Mouse (Mus musculus): ENCODE measurements around the gene Olfr875. TPM values are rescaled to one million over a fixed set of nuclear protein-coding genes. Genes with fewer than 3 reads are reported as not detected.
"Not testable (repeated sequence)": the region's sequence is repeated elsewhere in the genome, so short reads cannot be mapped to it uniquely, and the experiment has no call there.

Olfr875 gene
- polyA plus RNA-seq, 1 experiment from 2014 or later = 0.05 TPM

GRCm38 (mm10) chr9:37761728-37762127, 9.9 kb upstream of the Olfr875 start:
- H3K4me3 ChIP-seq (replicated peaks; ENCODE audit: low read depth, low read length) = no peak overlapping the region
- no peak for TF ChIP-seq CTCF (IDR thresholded peaks at IDR 0.05; ENCODE audit: low read depth)
- WGBS = 91% methylated on average over 2 of the region's 2 CpGs
- no peaks in the 10 kb centered on the region for H3K4me1 ChIP-seq (replicated peaks; ENCODE audit: insufficient read depth, low read length)
- no peak overlapping the region for H3K27ac ChIP-seq
- H3K9ac ChIP-seq (ENCODE audit: low read depth, low read length) = no peak overlapping the region
- no peaks in the 10 kb centered on the region for H3K9me3 ChIP-seq (replicated peaks; ENCODE audit: low read length)
- ATAC-seq (replicated peaks; ENCODE audit: low FRiP score, low read depth) (no peak), DNase-seq (ENCODE audit: low spot score) (no peak)
- no peak overlapping the region for H3K4me2 ChIP-seq (ENCODE audit: low read length)
- no peaks in the 10 kb centered on the region for H3K27me3 ChIP-seq (ENCODE audit: insufficient read depth, low read length)
- no peaks in the 10 kb centered on the region for H3K36me3 ChIP-seq (ENCODE audit: insufficient read depth, low read length)

DNA sequence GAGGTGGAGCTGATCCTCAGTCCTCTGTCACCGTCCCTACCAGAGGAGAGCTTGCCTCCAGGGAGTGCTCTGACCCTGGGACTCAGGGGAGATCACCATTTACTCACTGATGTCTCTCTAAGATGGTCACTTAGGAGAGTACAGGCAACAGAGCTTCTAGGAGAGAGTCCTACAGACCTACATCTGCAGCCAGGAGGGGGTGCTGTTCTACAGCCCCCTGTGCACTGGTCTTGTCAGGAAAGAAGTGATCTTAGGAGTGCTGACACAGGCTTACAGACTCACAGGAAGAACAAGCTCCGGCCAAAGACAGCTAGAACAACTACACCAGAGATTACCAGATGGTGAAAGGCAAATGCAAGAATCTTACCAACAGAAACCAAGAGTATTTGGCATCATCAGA, 9.1 kb upstream of the Olfr875 start:
- no peaks in the 10 kb centered on the region for H3K27me3 ChIP-seq (ENCODE audit: insufficient read depth, low read length)
- no peaks in the 10 kb centered on the region for H3K36me3 ChIP-seq (ENCODE audit: insufficient read depth, low read length)
- TF ChIP-seq CTCF (IDR thresholded peaks at IDR 0.05; ENCODE audit: low read depth) = peak; percentile 44; the same call in 1 of the 2 replicates
- H3K4me1 ChIP-seq (replicated peaks; ENCODE audit: insufficient read depth, low read length) = no peaks in the 10 kb centered on the region
- H3K27ac ChIP-seq = no peak overlapping the region
- DNase-seq (ENCODE audit: low spot score) = no peak
- H3K4me3 ChIP-seq (replicated peaks; ENCODE audit: low read depth, low read length) = no peak overlapping the region
- no peaks in the 10 kb centered on the region for H3K9me3 ChIP-seq (replicated peaks; ENCODE audit: low read length)
- no peak overlapping the region for H3K9ac ChIP-seq (ENCODE audit: low read depth, low read length)
- ATAC-seq (replicated peaks; ENCODE audit: low FRiP score, low read depth) = no peak
- no peak overlapping the region for H3K4me2 ChIP-seq (ENCODE audit: low read length)
- 57% methylated on average over 2 of the region's 2 CpGs for WGBS

GRCm38 (mm10) chr9:37770661-37771060, 996 bp upstream of the Olfr875 start:
- no peak for DNase-seq (ENCODE audit: low spot score)
- no peak for ATAC-seq (replicated peaks; ENCODE audit: low FRiP score, low read depth)
- Histone ChIP-seq H3K9ac (ENCODE audit: low read depth, low read length) (no peak overlapping the region), H3K27me3 (ENCODE audit: insufficient read depth, low read length) (no peaks in the 10 kb centered on the region), H3K36me3 (ENCODE audit: insufficient read depth, low read length) (no peaks in the 10 kb centered on the region), H3K4me1 (replicated peaks; ENCODE audit: insufficient read depth, low read length) (no peaks in the 10 kb centered on the region), H3K9me3 (replicated peaks; ENCODE audit: low read length) (no peaks in the 10 kb centered on the region), H3K27ac (no peak overlapping the region), H3K4me3 (replicated peaks; ENCODE audit: low read depth, low read length) (no peak overlapping the region), H3K4me2 (ENCODE audit: low read length) (no peak overlapping the region)
- no peak for TF ChIP-seq CTCF (IDR thresholded peaks at IDR 0.05; ENCODE audit: low read depth)
- WGBS = 65% methylated on average over 2 of the region's 2 CpGs

DNA sequence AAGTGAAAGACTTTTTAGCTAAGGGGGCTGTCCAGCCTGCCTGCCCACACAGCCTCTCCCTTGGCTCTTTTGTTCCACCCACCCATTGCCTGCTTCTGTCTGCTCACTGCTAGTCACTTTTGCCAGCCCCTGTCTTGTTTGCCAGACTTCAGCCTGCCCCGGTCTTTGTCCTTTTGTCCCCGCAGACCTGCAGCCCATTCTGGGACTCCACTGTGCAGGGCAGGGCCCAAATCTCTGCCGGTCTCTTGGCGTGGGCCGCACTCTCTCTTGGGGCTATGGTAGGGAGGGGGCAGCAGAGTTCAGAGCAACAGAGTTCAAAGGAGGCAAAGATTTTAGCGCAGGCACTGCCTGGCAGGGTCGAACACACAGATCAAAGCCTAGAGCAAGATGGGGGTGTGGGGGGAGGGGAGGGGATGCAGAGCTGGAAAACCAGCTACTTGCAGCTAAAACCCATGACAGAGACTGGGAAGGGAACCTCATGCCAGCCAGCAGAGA, 11.2 kb downstream of the Olfr875 start:
- H3K4me2 ChIP-seq (ENCODE audit: low read length) = peak overlapping the region; percentile 53
- DNase-seq (ENCODE audit: low spot score) = peak; percentile 11
- ATAC-seq (replicated peaks; ENCODE audit: low FRiP score, low read depth) = peak; percentile 65; the same call in 1 of the 2 replicates
- peak; percentile 19; the same call in 1 of the 2 replicates for TF ChIP-seq CTCF (IDR thresholded peaks at IDR 0.05; ENCODE audit: low read depth)
- no peaks in the 10 kb centered on the region for H3K9me3 ChIP-seq (replicated peaks; ENCODE audit: low read length)
- 0 out of 2 replicates have a peak, but pooled peaks cover 3% of the 10 kb centered on the region for H3K4me1 ChIP-seq (replicated peaks; ENCODE audit: insufficient read depth, low read length)
- 5% methylated on average over 7 of the region's 7 CpGs for WGBS
- peak overlapping the region; percentile 23; the same call in 1 of the 2 replicates for H3K4me3 ChIP-seq (replicated peaks; ENCODE audit: low read depth, low read length)
- H3K9ac ChIP-seq (ENCODE audit: low read depth, low read length) = peak overlapping the region; percentile 24; the same call in 1 of the 2 replicates
- no peaks in the 10 kb centered on the region for H3K27me3 ChIP-seq (ENCODE audit: insufficient read depth, low read length)
- H3K36me3 ChIP-seq (ENCODE audit: insufficient read depth, low read length) = no peaks in the 10 kb centered on the region
- H3K27ac ChIP-seq = no peak overlapping the region

DNA sequence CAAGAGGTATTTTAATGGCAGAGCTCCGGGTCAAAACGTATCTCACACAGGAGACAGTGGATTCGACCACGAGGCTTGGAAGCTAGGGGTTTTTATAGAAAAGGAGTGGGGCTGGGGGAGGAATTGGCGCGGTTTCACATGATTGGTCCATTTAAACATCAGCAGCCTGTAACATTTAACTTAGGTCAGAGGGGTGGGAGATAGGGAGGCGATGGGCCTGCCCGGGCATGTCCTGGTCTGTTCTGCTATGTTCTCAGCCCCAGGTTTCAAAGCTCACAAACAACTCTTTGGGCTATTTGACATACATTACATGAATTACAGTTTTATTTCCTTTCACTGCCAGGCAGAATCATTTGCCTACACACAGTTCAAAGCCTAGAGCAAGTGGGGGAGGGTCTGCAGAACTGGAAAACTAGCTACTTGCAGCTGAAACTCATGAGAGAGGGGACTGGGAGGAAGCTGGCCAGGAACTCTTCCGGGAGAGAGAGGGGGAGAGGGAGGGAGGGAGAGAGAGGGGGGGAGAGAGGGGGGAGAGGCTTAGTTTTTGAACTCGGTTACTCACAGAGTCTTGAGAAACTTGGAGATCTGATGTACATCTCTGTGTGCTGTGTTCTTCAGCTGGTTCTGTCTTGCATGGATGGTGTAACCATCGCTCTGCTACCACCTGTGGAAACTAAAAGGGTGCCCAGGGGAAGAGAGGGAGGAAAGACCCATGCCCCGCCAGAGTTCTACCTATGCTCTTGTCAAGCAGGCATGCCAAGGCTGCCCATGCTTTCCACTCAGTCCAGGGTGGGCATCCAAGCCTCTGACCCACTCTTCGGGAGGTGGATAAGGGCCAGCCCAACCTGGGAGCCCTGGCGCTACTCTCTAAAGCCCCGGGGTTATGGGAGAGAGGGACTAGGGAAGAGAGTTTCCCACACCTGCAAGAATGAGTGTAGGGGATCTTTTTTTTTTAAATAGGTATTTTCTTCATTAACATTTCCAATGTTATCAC, 12.0 kb downstream of the Olfr875 start:
- H3K4me2 ChIP-seq (ENCODE audit: low read length) = peak overlapping the region; percentile 53; the same call in 1 of the 2 replicates
- ATAC-seq (replicated peaks; ENCODE audit: low FRiP score, low read depth) (peak; percentile 68; the same call in 1 of the 2 replicates), DNase-seq (ENCODE audit: low spot score) (peak; percentile 49)
- H3K4me3 ChIP-seq (replicated peaks; ENCODE audit: low read depth, low read length); H3K4me1 ChIP-seq (replicated peaks; ENCODE audit: insufficient read depth, low read length); H3K27me3 ChIP-seq (ENCODE audit: insufficient read depth, low read length); H3K27ac ChIP-seq; H3K36me3 ChIP-seq (ENCODE audit: insufficient read depth, low read length); H3K9ac ChIP-seq (ENCODE audit: low read depth, low read length); H3K9me3 ChIP-seq (replicated peaks; ENCODE audit: low read length): not testable (repeated sequence)
- 58% methylated on average over 9 of the region's 15 CpGs for WGBS

GRCm38 (mm10) chr9:37786411-37786810, 14.8 kb downstream of the Olfr875 start:
- DNase-seq (ENCODE audit: low spot score) = no peak
- H3K27ac ChIP-seq = no peak overlapping the region
- ATAC-seq (replicated peaks; ENCODE audit: low FRiP score, low read depth) = no peak
- no peak for TF ChIP-seq CTCF (IDR thresholded peaks at IDR 0.05; ENCODE audit: low read depth)
- H3K36me3 ChIP-seq (ENCODE audit: insufficient read depth, low read length) = no peaks in the 10 kb centered on the region
- 83% methylated on average over 2 of the region's 2 CpGs for WGBS
- H3K9me3 ChIP-seq (replicated peaks; ENCODE audit: low read length) = no peaks in the 10 kb centered on the region
- H3K4me3 ChIP-seq (replicated peaks; ENCODE audit: low read depth, low read length) = no peak overlapping the region
- no peak overlapping the region for H3K4me2 ChIP-seq (ENCODE audit: low read length)
- no peak overlapping the region for H3K9ac ChIP-seq (ENCODE audit: low read depth, low read length)
- 0 out of 2 replicates have a peak, but pooled peaks cover 3% of the 10 kb centered on the region for H3K4me1 ChIP-seq (replicated peaks; ENCODE audit: insufficient read depth, low read length)
- H3K27me3 ChIP-seq (ENCODE audit: insufficient read depth, low read length) = no peaks in the 10 kb centered on the region

All from kidney, postnatal 0 days (tissue).